Mouse (Mus musculus) stomach, postnatal 0 days (tissue): Measurements from ENCODE around the gene Barx1. TPM values are rescaled to one million over a fixed set of nuclear protein-coding genes. Genes with fewer than 3 reads are reported as not detected.

ENCODE experiments used
- ATAC-seq: fragments of 200-750 bp; cut with Nextera tagmentation; 2 replicates; pipeline ENCODE4 v1.8.0; 2017; ENCODE audit not compliant: low FRiP score, low TSS enrichment
- DNase-seq: peaks from one replicate; pipeline ENCODE4 v3.0.0-alpha.2; 2016; ENCODE audit warnings: low spot score
- H3K27ac ChIP-seq: fragments of 300-500 bp; sonication (generic); replicated peaks from 2 replicates; pipeline ENCODE4 v1.5.1; 2014; ENCODE audit warnings: mild to moderate bottlenecking, control low read depth
- H3K27me3 ChIP-seq: fragments of 300-500 bp; sonication (generic); 2 replicates; pipeline ENCODE4 v1.6.1; 2014; ENCODE audit warnings: low read length; ENCODE audit not compliant: control insufficient read depth, insufficient read depth
- H3K36me3 ChIP-seq: fragments of 300-500 bp; sonication (generic); 2 replicates; pipeline ENCODE4 v1.6.1; 2014; ENCODE audit warnings: low read length, mixed read lengths; ENCODE audit not compliant: control insufficient read depth, insufficient read depth
- H3K4me1 ChIP-seq: fragments of 300-500 bp; sonication (generic); replicated peaks from 2 replicates; pipeline ENCODE4 v1.6.1; 2014; ENCODE audit warnings: antibody characterized with exemption; ENCODE audit not compliant: control insufficient read depth, insufficient read depth
- H3K4me2 ChIP-seq: fragments of 300-500 bp; sonication (generic); replicated peaks from 2 replicates; pipeline ENCODE4 v1.6.1; 2014; ENCODE audit warnings: low read depth, mild to moderate bottlenecking, control low read depth, moderate library complexity
- H3K4me3 ChIP-seq: fragments of 300-500 bp; sonication (generic); 2 replicates; pipeline ENCODE4 v1.5.1; 2014; ENCODE audit warnings: low read depth, low read length, control low read depth
- H3K9ac ChIP-seq: fragments of 300-500 bp; sonication (generic); 2 replicates; pipeline ENCODE4 v1.6.1; 2014; ENCODE audit warnings: mild to moderate bottlenecking, low read length, control low read depth, mixed read lengths
- H3K9me3 ChIP-seq: fragments of 300-500 bp; sonication (generic); 2 replicates; pipeline ENCODE4 v1.6.1; 2016; ENCODE audit warnings: low read length; ENCODE audit not compliant: control insufficient read depth
- CTCF ChIP-seq: IDR thresholded peaks from 2 replicates; pipeline ENCODE4 v1.5.1; 2016; ENCODE audit warnings: antibody characterized with exemption, low read depth, mild to moderate bottlenecking, moderate library complexity
- EP300 ChIP-seq: optimal IDR thresholded peaks from 2 replicates; pipeline ENCODE3; 2016; ENCODE audit warnings: antibody characterized with exemption
- WGBS: fragments of 180-500 bp; shearing (Covaris S2); extraction: QIAGEN DNeasy Blood & Tissue Kit; methylation state at CpG from one replicate; pipeline ENCODE4 v1.1.7; 2014; 5-methylcytosine and 5-hydroxymethylcytosine counted together
- polyA plus RNA-seq: library from polyadenylated mRNA; unstranded; fragments of >200 nt; fragmentation: Nextera tagmentation; extraction: Ambion mirVana; gene quantifications from 2 replicates; pipeline ENCODE4 v1.2.1, GENCODE M21; 2015

Gene Barx1
- polyA plus RNA-seq, 1 experiment from 2014 or later = 164 TPM

DNA sequence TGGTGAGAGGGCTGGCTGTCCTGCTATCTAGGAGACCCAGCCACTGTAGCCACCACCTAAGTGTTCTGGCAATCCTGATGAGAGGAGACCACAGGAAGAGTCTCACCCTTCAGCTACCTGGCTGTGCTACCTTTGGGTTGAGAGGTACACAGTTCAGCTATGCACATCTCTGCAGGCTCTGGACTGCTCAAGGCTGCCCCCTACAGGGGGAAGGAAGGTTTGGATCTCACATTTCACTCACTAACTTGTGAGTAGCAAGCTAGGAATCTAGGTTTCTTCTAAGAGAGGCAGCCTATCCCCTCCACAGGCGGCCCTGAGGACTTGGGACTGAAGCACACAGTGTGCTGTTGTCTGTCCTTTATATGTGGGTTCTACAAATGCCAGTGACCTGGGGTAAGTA, 16.6 kb downstream of the Barx1 start:
- no peaks in the 10 kb centered on the region; the same call in 1 of the 2 replicates for H3K27me3 ChIP-seq
- H3K4me3 ChIP-seq = no peak overlapping the region
- DNase-seq (peak; percentile 49), ATAC-seq (no peak)
- no peak overlapping the region for H3K9ac ChIP-seq
- H3K4me2 ChIP-seq = no peak overlapping the region
- 48% methylated on average over 1 of the region's 1 CpGs for WGBS
- H3K36me3 ChIP-seq = no peaks in the 10 kb centered on the region
- no peaks in the 10 kb centered on the region for H3K9me3 ChIP-seq
- TF ChIP-seq EP300 (no peak), CTCF (peak; percentile 74)
- H3K4me1 ChIP-seq = no peaks in the 10 kb centered on the region
- H3K27ac ChIP-seq = no peak overlapping the region

DNA sequence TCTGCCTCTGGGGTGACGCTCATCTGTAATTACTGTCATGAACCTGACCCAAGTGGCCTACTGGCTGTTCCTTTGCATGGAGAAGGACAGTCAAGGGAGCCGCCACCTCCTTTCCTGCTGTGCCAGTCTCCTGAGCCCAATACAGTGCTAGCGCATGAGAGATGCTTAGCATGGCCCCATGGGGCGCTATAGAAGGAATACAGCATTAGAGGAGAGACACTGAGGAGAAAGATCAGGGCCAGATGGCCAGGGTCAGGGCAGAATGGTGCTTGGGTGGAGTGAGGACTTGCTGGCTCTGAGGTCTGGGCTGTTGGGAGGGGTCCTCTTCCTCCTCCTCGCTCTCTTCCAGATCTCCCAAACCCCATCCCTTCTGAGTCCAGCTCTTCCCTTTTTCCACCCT, 23.9 kb downstream of the Barx1 start:
- WGBS = 67% methylated on average over 5 of the region's 5 CpGs
- DNase-seq (no peak), ATAC-seq (no peak)
- Histone ChIP-seq H3K36me3 (no peaks in the 10 kb centered on the region), H3K27me3 (no peaks in the 10 kb centered on the region), H3K4me2 (no peak overlapping the region), H3K4me1 (no peaks in the 10 kb centered on the region), H3K9ac (no peak overlapping the region), H3K27ac (no peak overlapping the region), H3K9me3 (no peaks in the 10 kb centered on the region), H3K4me3 (no peak overlapping the region)
- TF ChIP-seq EP300 (no peak), CTCF (0 out of 2 replicates have a peak, but pooled peaks have one; percentile 15)

DNA sequence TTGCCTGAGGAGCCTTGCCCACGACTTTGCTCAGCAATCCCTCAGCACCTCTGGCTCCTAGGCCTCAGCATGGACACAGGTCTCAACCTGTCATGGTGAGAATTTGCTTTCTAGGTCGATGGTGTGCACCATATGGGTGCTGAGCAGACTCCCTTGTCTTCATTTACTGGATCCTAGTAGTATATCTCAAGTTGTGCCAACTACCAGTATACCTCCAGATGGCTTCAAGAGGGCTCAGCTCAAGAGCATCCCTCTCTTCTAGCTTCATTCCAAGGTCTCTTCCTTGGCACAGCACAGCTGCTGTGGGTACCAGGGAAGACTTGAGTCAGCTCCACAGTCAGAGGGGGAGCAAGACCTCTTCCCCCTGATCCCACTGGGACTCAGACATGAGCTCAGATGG, 29.2 kb downstream of the Barx1 start:
- ATAC-seq (no peak), DNase-seq (no peak)
- TF ChIP-seq EP300 (no peak), CTCF (no peak)
- Histone ChIP-seq H3K9me3 (no peaks in the 10 kb centered on the region), H3K27me3 (no peaks in the 10 kb centered on the region), H3K9ac (no peak overlapping the region), H3K27ac (no peak overlapping the region), H3K36me3 (no peaks in the 10 kb centered on the region), H3K4me3 (no peak overlapping the region), H3K4me1 (no peaks in the 10 kb centered on the region), H3K4me2 (no peak overlapping the region)
- WGBS = 60% methylated on average over 2 of the region's 2 CpGs

DNA sequence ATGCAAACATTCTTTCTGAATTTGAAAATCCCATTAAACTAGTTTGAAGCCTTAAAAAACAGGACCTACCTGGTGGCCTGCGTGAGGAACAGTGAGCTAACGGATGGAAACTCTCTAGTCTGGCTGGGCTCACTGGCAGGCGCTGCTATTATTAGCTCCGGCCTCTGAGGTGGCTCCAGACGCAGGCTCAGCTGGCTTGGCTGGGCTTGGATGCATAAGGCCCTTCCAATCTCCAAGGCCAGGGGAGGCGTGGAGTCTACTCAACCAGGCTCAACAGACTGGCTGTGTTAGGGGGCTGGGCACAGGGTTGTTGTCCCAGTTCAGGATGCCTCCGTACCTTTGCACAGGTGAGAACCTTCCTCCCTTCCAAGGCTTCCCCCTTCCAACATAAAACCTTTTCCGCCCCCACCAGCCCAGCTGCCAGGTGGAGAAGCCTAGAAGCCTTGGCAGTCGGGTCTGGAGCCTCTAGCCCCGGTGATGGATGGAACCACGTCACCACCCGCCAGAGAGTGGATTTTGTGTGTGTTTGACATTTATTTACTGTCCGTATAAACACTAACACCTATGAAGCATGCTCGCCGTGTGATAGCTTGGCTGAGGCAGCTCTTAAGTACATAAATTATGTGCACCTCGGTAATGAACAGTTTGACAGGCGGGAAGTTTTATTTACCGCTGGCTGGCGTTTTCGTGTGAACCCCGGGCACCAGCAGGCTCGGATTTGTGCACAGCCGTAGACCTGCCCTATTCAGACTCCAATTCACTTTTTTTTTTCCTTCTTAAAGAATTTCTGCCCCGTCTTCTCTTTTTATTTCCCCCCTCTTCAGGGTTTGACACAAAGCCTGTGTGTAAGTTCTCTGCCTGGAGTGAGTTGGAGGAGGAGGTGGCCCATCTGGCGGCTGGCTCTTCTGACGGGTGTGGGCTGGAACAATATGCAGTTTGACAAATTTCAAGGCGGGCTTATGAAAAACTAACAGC, 31.6 kb downstream of the Barx1 start:
- peak overlapping the region; percentile 34 for H3K4me2 ChIP-seq
- ATAC-seq (peak; percentile 77), DNase-seq (peak; percentile 52)

DNA sequence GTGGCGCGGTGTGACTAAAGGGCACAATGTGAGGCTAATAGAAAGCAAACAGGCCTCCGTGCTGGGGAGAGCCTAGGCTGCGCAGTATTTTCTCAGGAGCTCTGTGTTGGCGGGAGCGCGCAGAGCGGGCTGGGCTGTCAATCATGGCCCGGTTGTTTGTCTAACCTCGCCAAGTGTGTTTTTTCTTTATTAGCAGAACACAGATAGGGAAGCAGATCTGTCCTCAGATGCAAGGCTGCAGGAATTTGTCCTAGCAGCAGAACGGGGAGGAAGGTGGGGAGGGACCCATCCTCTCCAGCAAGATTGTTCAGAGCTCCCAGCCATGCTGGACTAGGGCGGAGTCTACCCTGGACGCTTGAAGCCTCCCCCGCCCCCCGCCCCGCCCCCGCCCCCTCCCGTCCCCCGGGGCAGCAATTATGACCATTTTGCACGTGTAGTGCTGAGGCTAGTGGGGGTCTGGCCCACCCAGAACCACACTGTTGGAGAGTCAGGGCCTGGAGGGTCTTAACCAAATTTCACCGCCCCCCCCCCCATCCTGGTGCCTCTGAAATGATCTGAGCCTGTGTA, 43.7 kb downstream of the Barx1 start:
- no peak for TF ChIP-seq CTCF
- no peak for TF ChIP-seq EP300
- Histone ChIP-seq H3K36me3 (no peaks in the 10 kb centered on the region), H3K4me2 (peak overlapping the region; percentile 47), H3K27me3 (no peaks in the 10 kb centered on the region), H3K4me1 (no peaks in the 10 kb centered on the region), H3K27ac (no peak overlapping the region), H3K4me3 (peak overlapping the region; percentile 33), H3K9ac (peak overlapping the region; percentile 27; the same call in 1 of the 2 replicates), H3K9me3 (no peaks in the 10 kb centered on the region)
- 4% methylated on average over 21 of the region's 21 CpGs for WGBS
- DNase-seq (peak; percentile 37), ATAC-seq (peak; percentile 51; the same call in 1 of the 2 replicates)

More for the DNA sequence above, 31.6 kb downstream of the Barx1 start:
- no peaks in the 10 kb centered on the region for H3K27me3 ChIP-seq
- TF ChIP-seq CTCF (no peak), EP300 (no peak)
- 21% methylated on average over 27 of the region's 27 CpGs for WGBS
- H3K4me3 ChIP-seq = no peak overlapping the region
- no peaks in the 10 kb centered on the region for H3K36me3 ChIP-seq
- H3K27ac ChIP-seq = peak overlapping the region; percentile 76
- no peak overlapping the region; the same call in 1 of the 2 replicates for H3K9ac ChIP-seq
- H3K4me1 ChIP-seq = no peaks in the 10 kb centered on the region
- H3K9me3 ChIP-seq = no peaks in the 10 kb centered on the region

DNA sequence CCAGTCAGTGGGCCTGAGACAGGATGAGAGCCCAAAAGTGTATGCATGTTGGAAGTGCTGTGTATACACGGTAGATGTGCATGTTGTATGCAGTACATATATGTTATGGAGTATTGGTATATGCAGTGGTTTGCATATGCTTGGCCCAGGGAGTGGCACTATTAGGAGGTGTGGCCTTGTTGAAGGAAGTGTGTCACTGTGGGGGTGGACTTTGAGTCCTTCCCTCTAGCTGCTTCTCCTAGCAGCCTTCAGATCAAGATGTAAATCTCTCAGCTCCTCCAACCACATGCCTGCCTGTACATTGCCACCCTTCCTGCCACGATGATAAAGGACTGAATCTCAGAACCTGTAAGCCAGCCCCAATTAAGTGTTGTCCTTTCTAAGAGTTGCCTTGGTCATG, 49.9 kb downstream of the Barx1 start:
- ATAC-seq = peak; percentile 50; the same call in 1 of the 2 replicates
- no peaks in the 10 kb centered on the region for H3K9me3 ChIP-seq
- H3K4me2 ChIP-seq = no peak overlapping the region
- H3K4me3 ChIP-seq = no peak overlapping the region
- H3K36me3 ChIP-seq = no peaks in the 10 kb centered on the region
- no peaks in the 10 kb centered on the region; the same call in 1 of the 2 replicates for H3K4me1 ChIP-seq
- no peaks in the 10 kb centered on the region for H3K27me3 ChIP-seq
- WGBS = 63% methylated on average over 2 of the region's 2 CpGs
- DNase-seq = no peak
- H3K9ac ChIP-seq = no peak overlapping the region
- TF ChIP-seq CTCF = no peak
- TF ChIP-seq EP300 = no peak
- no peak overlapping the region for H3K27ac ChIP-seq
